Mouse (Mus musculus) adrenal gland (tissue): ENCODE data around the gene Smtnl1.

Experiments
- intact Hi-C: fragments of 180-260 bp; cut with DNase I; formaldehyde crosslinking; loops from one replicate; pipeline ENCODE4 v1.15.1; 2025
- long read RNA-seq, 2 experiments: library from polyadenylated mRNA; unstranded; transcript quantifications; one replicate each; pipeline ENCODE4 v2.0.0; 2020; ENCODE audit warnings: borderline replicate concordance in 1 of 2; ENCODE audit not compliant: insufficient replicate concordance in 1 of 2

The Smtnl1 gene
- long read RNA-seq, experiment 1 = 0 reads
- long read RNA-seq, experiment 2 = 0 reads

DNA sequence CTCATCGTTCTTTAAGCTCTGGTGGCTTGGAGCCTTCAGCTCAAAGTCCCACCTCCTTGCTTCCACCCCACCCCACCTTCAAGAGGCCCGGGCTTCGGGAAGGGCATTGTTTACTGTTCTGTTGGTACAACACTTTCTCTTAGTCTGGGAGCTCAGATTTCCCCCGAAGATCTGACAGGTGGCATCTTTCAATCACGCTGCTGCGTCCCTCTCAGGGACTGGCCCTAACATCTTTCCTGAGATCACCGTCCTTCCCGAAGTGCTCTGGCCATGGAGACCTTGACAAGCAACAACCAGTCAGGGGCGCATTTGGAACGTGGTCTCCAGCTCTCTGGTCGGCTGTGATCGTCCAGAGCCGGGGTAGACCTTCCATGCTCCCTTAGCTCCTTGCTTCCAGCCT is at the start of gene Smtnl1:
Gene Smtnl1 (minus strand): TSS at position 101 of the 400 bp plus-strand sequence.
- intact Hi-C loops = no loop called here

DNA sequence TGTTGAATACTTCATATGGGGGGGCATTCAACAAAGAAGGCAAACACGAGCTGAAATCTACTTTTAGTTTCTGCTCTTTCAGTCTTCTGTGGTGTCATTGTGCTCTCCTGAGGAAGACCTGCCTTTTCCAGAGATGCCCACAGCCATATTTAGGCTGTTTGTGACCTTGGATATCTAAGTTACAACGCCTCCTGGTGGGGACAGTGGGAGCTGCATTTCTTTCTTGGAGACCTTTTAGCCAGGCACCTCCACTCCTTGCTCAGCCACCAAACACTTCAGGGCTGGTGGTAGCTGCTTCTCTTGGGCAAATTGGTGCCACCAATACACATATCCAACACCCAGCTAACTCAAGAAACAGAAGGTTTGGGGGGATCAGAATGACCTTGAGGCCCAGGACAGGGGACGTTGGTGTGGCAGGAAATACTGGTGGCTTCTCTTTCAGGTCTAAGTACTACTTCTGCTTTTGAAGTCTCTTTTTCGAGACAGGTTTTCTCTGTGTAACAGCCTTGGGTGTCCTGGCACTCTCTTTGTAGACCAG is 48.2 kb upstream of the Smtnl1 start:
- intact Hi-C loops = no loop called here

DNA sequence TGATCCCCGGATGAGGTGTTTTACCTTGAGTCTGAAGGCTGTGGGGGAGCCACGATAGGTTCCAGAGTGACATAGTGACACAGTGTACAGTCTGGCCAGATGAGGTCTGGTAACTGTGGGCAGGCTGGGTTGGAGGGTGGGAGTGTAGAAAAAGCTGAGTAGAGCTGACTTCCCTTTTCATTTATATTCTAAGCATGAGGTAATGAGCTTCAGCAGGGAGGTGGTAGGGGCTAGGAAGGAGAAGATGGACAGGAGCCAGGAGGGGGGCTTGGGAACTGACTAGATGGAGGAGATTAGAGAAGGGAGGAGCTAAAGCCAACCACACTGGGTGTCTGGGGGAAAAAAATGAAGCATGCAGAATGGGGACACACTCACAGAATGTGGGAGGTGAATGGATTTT is 46.5 kb upstream of the Smtnl1 start:
- intact Hi-C loops = no loop called here

DNA sequence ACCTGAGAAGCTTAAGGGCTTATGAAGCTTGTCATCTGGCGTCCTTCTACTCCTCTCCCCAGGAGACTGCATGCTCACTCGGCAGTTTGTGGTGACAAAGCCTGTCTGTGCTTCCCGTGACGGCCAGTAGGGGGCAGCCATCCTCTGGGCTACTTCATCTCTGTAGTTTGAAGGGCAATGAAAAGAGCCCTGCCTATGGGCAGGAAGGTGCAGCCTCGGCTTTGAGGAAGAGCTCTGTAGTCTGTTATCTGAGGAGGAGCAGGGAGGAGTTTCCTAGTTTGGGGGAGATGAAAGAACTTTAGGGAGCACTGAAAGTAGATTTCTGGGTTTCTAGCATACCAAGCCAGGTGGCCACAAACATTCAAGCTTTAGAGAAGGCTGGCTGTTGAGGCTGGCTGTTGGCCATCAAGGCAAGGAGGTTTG is 46.1 kb upstream of the Smtnl1 start:
- intact Hi-C loops = no loop called here

DNA sequence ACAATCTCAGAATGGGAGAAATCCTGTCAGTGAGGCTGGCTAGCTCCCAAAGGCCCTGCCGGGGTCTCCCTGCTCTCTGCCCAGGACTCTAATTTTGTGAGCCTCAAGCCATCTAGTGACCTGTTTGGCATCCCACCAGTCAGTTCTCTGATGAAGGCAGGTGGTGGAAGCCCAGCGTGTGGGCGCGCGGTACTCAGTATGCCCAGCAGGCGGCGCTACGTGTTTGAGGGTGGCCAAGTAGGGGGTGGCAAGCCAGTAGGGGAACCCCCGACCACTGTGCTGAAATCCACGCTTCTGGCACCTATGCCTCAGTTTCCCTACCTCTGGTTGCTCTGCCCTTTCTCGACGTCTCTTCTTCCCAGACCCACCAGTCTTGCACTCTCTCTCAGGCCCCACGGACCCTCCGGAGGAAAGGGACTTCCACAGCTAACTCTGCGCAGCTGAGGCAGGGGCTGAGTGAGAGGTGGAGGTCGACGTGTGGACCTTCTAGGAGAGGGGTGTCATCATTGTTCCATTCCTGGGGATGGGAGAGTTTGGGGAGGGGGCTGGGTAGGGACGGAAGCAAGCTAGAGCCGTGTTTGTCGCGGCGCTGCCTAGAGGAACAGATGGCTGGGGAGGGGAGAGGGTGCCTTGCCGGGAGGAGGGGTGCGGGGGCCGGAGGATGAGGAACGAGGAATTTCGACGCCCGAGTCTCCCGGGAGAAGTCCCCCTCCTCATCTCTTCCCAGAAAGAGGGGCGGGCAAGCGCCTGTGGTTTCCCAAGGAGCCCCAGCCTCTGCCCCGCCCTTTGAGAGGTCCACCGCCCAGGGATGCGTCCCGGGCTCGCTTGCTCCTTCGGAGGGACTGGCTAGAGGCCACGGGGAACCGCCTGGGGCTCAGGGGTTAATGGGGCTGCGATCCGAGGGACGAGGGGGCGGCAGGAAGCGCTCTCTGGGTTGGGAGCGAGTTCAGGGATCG is 43.4 kb upstream of the Smtnl1 start:
- intact Hi-C loops = no loop called here

DNA sequence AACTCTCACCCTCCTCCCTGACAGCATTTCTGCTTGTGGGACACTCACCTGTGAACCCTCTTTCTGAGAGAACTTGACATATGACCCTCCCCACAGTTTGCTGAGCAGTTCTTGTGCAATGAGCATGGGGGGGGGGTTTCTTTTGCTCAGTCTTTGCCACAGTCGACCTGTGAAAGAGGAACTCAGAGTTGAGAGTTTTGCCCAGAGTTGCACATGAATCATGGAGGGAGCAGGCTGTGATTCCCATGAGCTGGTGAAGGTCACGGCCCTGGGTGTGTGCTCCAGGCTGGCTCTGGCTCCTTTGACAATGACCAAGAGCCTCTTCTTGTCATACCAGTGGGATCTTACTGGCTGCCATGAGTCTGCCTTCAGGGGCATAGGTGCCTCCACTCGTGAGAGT is 39.8 kb upstream of the Smtnl1 start:
- intact Hi-C loops = no loop called here

DNA sequence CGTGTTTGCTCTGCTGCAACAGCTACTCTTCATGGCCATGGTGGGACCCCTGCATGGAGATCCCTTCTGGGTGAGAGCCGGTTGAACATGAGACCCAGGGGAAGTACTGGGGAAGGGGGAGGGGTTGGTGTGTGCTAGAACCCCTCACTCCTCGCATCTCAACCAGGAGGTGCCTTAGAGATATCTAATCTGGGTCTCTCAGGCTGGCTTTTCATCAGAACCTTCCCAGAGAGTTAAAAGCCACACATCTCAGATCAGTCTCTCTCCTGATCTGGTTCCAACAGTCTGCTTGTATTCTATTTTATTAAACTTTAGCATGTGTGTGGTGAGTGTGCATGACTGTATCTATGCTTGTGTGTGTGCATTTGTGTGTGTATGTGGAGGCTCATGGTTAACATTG is 39.0 kb upstream of the Smtnl1 start:
- intact Hi-C loops = no loop called here

DNA sequence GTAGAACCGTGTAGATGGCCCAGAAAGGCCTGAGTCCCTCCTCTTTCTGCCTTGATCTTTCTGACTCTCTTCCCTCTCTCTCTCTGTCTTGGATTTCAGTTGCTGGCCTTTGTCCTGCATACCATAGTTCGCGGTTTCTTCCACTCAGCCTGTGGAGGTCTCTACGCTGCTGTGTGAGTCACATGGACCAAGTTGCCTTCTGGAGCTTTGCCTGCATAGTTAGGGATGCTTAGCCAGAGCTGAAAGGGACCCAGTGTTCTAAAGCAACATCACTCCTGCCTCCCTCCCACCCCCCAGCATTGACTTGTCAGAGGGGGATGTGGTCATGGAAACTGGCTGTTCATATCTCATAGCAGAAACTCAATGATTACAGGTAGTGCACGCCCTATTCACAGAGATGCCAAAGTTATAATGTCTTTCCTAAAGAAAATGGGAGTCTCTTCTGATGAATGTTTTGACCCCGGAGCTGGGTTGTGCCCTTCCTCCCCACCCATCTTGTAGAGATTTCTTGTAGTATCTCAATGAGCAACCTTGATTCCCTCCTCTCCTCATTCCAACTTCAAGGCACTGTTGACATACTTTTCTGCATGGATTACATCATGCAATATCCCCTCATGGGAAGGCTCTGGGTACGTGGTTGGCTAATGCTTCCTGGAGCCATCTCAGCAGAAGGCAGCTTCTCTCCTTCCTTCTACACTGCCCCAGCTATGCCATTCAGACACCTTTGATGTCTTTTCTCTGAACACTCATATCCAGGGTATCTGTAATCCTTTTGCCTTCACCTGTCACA is 37.7 kb upstream of the Smtnl1 start:
- intact Hi-C loops = no loop called here

DNA sequence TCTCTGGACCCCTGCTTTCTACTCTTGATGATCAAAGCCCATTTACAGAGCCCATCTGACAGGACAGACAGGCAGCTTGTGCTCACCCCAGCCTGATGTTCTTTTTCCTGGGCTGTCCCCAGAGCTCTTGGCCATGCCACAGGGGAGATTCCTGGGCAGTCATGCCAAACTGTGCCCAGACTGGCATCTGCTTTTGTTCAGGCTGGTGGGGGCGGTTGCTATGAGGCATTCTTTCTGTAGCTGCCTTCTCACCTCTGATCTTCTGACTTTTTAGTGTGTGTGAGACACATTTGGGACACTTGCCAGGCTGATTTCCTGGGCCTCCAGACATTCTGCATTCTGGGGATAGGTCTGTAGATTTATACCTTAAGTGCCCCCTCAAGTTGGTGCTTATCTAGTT is 36.1 kb upstream of the Smtnl1 start:
- intact Hi-C loops = no loop called here

DNA sequence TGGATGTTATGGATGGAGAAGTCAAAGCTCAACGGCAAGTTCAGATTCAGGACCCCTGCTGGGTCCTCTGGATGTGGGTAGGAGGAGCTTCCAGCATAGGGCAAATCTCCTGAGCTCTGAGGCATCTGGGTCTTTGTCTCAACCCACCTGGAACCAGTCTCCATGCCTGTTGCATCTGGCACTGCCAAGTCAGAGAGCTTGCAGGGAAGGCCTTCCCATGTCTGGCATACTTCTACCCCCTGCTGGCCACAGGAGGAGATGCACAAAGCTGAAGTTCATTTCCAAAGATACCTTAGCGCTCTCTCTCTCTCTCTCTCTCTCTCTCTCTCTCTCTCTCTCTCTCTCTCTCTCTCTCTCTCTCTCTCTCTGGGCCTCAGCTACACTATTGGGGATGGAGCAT is 33.3 kb upstream of the Smtnl1 start:
- intact Hi-C loops = loop anchor here (1.0 kb wide), 1 partner anchor 24 kb away; no protein-coding TSS in a partner anchor

DNA sequence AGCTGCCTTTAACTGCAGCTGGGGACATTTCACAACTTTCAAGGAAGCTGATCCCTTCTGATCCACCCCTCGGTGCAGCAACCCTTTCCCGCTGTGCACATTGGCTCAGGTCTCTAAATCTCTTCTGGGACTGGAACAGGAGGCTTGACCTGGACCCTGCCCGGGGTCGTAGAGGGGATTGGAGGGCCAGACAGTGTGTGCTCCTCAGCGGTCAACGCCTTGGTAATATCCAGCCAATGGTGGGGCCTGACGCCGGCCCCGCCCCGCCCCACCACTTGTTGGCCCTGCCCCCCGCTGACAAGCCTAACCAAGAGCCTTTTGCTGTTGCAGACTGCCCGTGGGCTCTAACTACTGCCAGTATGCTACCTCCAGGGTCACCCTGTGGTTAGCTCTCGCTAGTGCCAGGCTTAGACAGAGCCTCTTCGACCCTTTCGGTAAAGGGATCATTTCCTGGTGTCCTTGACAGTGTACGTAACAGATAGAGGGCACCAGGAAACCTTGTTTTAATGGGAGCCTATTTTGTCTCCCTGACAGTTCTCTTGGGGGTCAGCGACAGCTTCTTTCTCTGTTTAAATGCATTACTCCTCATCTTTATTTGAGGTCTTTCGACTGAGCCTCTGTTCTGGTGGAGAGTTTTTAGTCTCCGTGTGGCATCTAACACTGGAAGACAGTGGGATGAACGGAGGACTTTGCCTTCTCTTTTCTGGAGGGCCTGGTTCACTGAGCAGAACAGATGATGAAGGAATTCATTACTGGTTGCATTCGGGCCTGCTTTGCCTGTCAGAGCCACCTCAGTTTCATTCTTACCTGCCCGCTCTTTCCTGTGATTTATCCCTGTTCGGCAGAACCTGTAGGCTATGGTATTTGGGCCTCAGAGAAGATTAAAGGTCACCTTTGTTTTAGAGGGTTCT is 28.9 kb upstream of the Smtnl1 start:
- intact Hi-C loops = no loop called here

DNA sequence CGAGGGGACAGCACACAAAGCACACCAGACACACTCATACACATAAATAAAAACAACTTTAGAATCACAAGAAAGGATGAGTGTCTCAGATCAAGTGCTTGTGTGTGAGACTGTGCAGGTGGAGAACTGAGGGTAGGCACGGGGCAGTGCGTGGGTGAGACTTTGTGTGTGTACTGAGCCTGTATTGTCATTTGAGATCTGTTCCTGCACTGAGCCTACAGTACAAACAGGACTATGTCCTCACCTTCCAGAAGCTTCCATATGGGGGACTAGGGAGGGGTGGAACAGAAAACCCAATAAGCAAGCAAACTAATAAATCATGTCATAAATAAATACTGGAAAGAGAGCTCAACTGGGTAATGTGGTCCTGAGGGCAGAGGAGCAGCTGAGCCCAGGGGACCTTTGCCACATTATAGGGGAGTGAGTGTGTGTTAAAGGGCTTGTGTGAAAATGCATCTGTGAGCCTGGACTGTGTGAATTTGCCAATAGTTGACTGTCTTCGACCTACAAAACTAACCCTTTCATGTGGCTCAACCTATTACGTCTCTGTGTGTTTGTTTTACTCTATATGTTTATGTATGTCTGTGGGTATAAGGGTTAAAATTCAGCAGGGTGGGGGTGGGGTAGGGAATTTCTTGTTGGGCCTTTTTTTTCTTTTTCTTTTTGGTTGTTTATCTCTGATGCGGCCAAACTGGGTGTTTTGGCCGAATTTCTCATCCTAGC is 28.1 kb upstream of the Smtnl1 start:
- intact Hi-C loops = no loop called here

DNA sequence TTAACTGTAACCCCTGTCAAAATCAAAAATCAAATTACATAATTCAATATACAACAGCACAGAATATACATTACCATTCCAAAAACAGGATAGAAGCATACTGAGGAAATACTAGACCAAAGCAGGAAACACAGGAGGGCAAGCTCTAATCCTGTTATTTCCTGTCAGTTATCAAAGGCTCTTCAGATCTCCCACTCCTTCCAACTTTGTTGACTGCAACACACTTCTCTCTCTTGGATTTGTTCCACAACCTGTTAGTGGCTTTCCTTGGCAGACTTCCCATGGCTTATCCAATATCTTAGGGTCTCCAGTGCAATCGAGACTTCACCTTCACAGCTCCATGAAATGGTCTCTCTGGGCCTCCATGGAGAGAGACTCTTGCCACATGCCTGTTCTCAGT is 22.8 kb upstream of the Smtnl1 start:
- intact Hi-C loops = no loop called here

DNA sequence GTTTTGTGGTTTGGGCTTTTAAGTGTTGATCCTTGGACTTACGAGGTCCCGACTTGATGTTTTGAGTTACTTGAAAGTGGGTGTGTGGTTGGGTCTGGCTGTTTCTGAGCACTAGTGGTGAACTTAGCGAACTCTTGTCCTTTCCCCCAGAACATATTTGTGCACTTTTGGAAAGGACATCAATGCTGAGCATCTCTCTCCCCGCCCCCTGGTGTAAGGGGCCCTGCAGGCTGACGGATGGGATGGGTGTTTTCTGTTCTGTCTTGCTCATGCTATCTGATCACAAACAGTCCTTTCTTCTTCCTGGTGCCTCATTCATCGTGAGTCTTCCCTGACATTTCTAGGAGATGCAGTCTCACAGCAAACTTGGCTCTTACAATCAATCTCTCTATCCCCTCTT is 21.2 kb upstream of the Smtnl1 start:
- intact Hi-C loops = no loop called here

DNA sequence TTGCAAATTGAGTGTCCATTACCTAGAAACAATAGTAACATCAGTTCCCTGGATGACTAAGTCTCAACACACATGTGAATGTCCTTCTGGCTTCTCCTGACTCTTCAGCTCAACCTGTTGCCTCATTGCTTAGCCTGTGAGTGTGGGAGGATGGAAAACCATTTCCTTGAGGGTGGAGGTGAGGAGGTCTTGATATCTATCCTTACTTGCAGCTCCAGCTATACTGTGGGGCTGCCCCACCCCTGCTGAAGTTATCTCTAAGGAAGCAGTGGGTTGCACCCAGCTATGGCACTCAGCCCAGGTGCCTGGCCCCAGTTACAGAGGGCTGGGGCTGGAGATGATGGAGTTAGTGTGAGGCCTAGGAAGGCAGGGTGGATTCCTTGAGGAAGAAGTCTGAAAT is 19.5 kb upstream of the Smtnl1 start:
- intact Hi-C loops = no loop called here

DNA sequence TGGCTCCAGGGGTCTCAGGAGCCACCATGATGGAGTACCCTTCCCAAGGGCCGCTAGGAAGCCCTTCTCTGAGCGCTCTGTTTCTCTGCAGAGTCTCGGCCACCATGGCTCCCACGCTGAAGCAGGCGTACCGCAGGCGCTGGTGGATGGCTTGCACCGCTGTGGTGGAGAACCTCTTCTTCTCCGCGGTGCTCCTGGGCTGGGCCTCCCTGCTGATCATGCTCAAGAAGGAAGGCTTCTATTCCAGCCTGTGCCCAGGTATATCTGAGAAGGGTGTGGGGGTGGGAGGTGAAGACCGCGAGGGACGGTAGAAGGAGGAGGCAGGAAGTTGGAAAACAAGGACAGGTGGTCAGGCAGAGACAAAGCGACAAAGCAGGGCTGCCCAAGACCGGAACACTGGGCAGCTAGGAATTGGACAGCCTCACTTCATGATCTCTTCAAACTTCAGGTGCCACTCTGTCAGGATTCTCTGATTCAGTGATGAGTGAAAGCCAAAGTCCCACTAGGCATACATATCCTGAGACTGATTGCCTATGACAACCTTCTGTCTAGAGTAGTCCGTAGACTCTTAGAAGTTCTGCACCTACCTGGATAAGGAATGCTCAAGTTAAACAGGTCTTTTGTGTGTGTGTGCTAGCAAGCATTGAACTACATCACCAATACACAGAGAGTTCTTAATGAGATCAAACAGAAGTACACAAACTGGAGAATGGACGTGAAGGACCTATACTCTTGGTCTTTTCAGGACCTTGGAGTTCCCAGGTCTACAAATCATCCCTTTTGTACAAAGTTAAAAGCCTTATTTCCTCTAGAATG is 18.5 kb upstream of the Smtnl1 start:
- intact Hi-C loops = no loop called here

DNA sequence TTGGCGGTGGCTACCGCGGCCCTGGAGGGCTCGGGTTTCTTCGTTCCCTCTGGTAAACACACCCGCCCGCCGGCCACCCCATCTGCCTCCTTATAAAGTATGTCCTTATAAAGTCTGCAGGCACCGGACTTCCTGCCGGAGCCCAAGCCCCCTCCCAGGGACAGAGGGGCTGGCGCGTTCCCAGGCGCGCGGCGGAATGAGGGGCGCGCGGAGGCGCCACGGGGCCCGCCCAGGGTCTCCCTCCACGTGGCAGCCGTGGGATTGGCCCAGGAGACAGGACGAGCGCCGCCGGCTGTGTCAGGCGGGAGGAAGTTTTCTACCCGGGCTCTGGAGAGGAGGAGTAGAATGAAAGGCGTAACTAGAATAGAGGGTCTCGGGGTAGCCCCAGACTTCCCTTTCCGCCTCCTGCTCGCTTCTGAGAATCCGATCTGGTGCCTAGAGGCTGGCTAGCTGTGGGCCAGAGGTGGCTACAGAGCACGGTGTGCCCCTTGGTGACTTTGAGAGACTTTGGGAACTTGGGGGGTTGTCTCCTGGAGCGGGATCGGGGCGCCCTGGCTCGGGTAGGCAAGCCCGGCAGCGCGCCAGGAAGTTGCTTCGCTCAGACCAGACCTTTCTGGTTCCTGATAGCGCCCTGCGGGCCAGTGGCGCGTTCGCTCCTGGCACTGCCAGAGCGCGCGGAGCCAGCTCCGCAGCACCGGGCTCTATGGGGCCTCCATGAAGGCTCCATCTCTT is 17.7 kb upstream of the Smtnl1 start:
- intact Hi-C loops = no loop called here
